Mouse (Mus musculus) cortical plate, adult 2 months (tissue): ENCODE results near the gene Stk16.

Source experiments
- CTCF ChIP-seq: fragments of 200-500 bp; IDR thresholded peaks from 2 replicates; pipeline ENCODE4 v1.5.1; 2011; ENCODE audit warnings: mild to moderate bottlenecking, control low read depth, low read length; ENCODE audit not compliant: insufficient read depth; ENCODE audit errors: extremely low read depth
- POLR2A ChIP-seq: fragments of 200-500 bp; IDR thresholded peaks from 2 replicates; pipeline ENCODE4 v1.6.1; 2011; ENCODE audit warnings: mild to moderate bottlenecking, low read length, control low read depth; ENCODE audit not compliant: insufficient read depth; ENCODE audit errors: extremely low read depth

GRCm38 (mm10) chr1:75222926-75223325, 12.3 kb downstream of the Stk16 start:
- TF ChIP-seq CTCF, result no peak
- no peak for TF ChIP-seq POLR2A
